Mouse (Mus musculus) ES-Bruce4 (cell line): ENCODE data around the gene Tmbim6.

Experiments used
- CTCF ChIP-seq: IDR thresholded peaks from one replicate; pipeline ENCODE4 v1.8.1; 2011; ENCODE audit warnings: low read depth, low read length
- POLR2A ChIP-seq: IDR thresholded peaks from one replicate; pipeline ENCODE4 v1.8.1; 2011; ENCODE audit warnings: low read length; ENCODE audit not compliant: insufficient read depth

DNA sequence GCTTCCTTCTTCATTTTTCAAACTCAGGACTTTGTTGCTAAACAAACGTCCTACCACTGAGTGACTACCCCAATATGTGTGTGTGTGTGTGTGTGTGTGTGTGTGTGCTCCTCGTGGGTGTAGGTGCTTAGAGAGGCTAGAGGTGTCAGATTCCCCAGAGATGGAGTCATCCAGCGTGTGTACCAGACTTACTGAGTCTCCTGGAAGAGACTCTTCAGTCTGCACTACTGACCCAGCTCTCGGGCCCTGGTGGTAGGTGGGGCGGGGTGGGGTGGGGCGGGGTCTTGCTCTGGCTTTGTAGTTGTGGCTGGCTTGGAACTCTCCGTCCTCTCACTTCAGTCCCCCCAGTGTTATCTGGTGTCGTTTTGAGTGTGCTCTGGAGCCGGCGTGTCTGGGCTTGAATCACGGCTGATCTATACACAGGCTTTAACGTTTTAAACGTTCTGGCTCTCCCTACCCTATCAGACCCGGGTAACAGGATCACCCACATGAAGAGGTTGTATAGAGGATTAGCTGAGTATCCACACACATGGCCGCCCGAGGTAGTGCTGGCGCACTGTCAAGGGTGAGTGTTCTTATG, 25.1 kb downstream of the Tmbim6 start:
- no peak for TF ChIP-seq POLR2A
- TF ChIP-seq CTCF = no peak
